Mouse (Mus musculus): ENCODE data around the gene M6pr. TPM values are rescaled to one million over a fixed set of nuclear protein-coding genes. Genes with fewer than 3 reads are reported as not detected.
A peak's percentile ranks its signal among the peaks of the same experiment; 100 is the strongest.

Gene M6pr
- total RNA-seq, 2 experiments from 2014 or later, result 51.8 to 52.1 TPM

DNA sequence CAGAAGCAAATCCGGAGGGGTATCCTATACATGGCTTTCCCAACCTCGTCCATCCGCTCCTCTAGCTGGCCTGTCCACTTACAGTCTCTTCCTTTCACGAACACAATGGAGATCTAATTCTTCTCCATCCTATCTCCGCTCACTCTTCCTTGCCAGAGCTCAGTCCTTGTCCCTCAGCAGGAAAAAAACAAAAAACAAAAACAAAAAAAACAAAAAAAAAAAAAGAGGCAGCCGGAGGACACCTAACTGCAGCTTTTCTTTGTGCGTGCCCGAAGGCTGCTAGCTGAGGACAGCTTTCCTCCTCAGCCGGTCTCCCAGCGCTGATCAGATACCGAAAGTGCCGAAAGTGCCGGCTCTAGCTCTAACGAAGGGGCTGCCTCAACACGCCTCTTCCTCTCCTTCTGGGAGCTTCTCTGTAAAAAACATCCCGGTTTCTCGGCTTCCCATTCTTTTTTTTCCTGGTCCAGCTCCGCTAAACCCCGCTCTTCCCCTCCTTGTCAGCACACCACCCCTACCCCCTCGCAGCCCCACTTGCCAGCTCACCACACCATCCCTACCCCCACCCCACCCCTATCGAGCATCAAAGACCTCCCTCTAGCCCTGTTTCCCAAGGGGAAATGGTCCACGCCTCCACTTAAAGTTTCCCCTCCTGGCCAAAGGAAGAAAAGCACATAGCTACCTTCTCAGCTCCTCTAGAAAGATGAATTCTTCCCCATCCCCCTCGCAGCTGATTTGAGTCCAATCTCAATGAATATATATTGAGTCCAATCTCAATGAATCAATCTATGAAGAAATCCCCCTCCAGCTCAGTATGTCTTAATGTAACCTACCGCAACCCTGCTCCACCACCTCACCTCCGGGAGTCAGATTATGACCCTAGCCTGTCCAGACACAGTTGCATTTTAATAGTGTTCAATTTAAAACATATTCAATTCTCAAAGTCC, 11.0 kb upstream of the M6pr start:
- peak; percentile 8 to 20 for DNase-seq
- intact Hi-C loops (cut with DNase I), result no loop called here

DNA sequence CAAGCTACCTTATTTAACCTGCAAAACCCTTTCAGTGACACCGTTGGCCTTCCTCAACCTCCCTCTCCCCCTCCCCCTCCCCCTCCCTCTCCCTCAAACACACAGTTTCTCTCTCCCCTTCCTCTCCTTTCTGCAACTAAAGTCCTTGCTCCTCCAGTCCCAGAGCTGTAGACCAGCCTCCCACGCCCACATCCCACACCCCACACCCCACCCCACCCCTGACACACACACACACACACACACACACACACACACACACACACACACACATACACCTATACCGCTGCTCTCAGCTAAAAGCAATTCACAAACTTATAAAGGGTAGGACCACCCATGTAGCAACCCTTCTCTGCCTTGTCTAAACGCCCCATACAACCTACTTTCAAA, 10.3 kb upstream of the M6pr start:
- DNase-seq, result no peak
- intact Hi-C loops (cut with DNase I), result no loop called here

DNA sequence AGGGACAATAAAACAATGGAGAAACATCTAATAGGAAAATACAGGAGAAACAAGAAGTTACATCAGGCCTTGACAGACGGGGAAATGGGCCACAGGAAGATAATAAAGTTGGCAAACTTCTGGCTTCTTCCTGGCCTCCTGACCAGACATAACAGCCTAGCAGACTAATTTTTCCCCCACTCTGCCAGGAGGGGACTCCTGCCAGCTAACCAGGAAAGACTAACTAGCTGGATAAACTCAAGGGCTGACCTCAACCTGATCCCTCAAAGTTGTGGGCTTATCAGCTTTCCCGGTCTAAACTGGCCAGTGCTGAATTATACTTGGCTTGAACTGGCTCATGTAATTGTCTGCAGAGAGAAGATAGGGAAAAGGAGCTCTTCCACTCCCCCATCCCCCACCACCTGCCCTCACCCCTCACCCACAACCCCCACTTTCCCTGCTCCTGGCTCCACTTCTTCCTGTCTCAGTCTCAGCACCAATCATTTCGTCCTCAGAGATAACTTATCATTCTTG, 8.8 kb upstream of the M6pr start:
- DNase-seq, result peak; percentile 5 to 20
- intact Hi-C loops (cut with DNase I), result loop anchor here (10.0 kb wide), 2 partner anchors 195 to 1035 kb away; no protein-coding TSS in a partner anchor

DNA sequence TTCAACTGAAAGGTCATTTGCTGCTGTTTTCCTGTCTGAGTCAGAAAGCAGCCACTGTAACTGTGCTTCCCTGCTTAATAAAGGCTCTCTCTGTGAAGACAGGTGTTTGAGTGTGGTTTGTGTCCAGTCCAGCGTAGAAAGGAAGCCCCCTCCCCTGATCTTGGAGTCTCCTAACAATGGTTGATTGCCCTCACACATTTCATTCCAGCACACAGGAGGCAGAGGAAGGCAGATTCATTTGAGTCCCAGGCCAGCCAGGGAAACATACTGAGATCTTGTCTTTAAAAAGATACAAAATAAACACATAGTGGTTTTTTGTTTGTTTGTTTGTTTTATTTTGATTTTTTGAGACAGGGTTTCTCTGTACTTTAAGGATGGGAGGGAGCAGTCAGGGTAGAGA, 6.4 kb upstream of the M6pr start:
- DNase-seq, result no peak
- intact Hi-C loops (cut with DNase I), result loop anchor here (10.0 kb wide), 2 partner anchors 197 to 1037 kb away; no protein-coding TSS in a partner anchor

DNA sequence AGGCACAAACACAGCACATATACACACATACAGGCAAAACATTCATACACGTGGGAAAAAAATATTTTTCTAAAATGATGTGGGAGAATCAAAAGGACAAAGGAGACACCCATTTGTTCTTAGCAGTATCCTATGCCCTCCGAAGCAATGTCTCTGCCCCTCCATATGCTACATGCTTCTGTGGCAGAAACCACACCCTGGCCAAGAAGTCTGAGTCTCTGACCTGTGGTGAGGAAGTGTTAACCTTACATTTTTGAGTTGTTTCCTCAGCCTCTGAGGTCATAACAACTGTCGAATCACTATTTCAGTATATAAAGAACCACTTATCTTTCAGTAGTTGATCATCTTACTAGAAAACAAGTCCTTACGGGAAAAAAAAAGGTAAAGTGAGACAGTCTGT, 5.9 kb upstream of the M6pr start:
- no peak for DNase-seq
- intact Hi-C loops (cut with DNase I), result loop anchor here (10.0 kb wide), 2 partner anchors 198 to 1038 kb away; no protein-coding TSS in a partner anchor

DNA sequence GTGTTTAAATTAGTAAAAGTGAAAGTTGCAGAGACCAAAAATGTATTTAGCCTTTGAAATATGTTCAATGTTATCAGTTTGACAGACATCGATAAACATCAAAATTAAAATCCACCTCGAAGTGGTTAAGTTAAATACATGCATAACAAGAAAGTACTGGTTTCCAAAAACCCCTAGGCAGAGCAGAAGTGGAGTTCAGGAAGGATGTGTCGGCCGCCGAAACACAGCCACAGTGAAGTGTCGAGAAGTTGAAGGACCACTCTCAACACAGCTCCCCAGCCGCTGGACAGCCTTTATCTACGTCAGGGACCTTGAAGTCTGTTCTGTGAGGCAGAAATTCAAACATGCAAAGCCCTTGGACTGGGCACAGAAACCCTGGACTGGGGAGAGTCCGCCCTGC, 5.0 kb upstream of the M6pr start:
- intact Hi-C loops (cut with DNase I), result loop anchor here (10.0 kb wide), 2 partner anchors 199 to 1039 kb away; no protein-coding TSS in a partner anchor
- no peak for DNase-seq

DNA sequence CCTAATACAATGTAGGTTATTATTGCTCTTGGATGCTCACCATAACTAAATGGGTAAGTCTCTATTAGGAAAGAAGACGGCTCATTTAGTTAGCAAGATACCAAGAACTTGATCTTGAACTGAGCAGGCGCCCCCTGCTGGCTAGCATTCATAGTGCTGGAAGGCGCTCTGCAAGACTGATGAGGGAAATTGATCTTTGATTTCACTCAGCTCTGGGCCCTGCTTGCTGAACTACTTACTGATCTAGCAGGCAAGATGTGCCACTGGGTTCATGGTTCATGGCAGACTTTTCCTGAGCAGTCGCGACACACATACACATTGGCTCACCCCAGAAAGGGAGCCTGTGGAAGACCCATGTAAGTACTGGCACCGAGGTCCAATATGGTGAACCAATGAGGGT, 4.2 kb upstream of the M6pr start:
- intact Hi-C loops (cut with DNase I), result loop anchor here (1.0 to 10.0 kb wide), 4 partner anchors 45 to 1040 kb away; no protein-coding TSS in a partner anchor
- peak; percentile 72 to 83 for DNase-seq

DNA sequence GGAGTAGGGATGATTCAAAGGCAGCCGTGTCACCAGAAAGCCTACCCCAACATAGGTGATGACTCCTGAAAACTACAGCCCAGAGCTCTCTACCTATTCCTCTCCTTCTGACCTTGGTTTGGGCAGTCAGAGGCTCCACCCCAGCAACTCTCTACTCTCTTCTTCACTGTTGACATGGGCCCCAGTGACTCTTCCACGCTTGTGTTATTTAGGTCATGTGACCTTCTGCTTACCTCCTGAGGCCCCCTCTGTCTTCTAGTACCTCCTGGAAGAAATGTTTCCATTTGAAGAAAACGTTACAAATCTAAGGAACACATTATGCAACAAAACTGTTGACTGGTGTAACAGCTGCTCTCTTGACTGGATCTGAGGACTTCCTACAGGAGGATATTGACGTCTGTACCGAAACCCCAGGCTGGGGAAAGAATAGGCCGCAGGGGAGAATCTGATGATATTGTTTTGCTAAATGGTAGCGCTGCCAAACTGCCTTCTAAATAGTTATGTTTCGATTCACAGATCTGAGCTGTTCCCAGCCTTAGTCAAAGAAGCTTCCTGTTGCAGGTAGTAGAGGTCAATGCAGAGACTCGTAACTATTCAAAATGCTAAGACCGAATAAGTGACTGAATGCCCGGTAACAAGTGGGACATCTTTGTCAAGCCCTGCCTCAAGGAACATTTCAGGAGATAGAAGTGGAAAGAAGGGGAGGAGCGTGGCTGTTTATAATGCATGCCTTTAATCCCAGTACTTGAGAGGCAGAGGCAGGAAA, 3.5 kb upstream of the M6pr start:
- DNase-seq, result no peak
- intact Hi-C loops (cut with DNase I), result loop anchor here (1.0 to 10.0 kb wide), 4 partner anchors 46 to 1040 kb away; no protein-coding TSS in a partner anchor

DNA sequence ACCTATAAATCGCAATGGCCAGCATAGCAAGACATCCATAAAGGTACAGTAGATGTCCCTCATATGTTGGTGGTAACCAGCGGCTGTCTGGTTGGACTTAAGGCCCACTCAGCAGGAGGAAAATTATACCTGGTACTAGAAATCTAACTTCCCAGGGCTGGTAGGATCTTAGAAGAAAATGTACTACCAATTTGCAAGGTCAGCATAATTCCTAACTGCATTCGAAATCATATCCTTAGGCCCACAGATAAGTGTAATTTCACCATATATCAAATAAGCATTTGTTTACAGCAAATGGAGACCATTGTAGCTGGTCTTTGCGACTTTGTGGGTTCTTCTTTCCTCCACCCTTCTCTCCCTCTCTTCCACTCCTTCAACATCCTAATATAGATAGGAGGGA, 1.8 kb upstream of the M6pr start:
- intact Hi-C loops (cut with DNase I), result loop anchor here (10.0 kb wide), 2 partner anchors 202 to 1042 kb away; no protein-coding TSS in a partner anchor
- DNase-seq, result no peak

DNA sequence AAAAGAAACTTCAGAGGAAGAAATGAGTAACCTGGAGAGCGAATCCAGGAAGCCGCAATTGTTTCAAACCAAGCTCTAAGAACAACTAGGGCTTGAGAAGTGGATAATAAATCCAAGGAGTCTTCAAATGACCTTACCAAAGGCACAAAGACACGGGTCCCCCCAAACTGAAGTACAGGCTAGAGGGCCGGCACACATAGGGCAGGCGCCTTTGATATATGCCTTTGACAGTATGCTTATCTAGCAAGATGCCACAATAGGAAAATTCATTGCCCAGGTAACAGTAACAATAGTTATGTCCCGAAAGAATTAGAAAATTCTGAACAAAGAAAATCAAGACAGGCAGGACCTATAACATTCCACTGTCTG, 400 bp upstream of the M6pr start:
- intact Hi-C loops (cut with DNase I), result loop anchor here (2.0 to 10.0 kb wide), 4 partner anchors 31 to 1043 kb away; no protein-coding TSS in a partner anchor
- no peak for DNase-seq

DNA sequence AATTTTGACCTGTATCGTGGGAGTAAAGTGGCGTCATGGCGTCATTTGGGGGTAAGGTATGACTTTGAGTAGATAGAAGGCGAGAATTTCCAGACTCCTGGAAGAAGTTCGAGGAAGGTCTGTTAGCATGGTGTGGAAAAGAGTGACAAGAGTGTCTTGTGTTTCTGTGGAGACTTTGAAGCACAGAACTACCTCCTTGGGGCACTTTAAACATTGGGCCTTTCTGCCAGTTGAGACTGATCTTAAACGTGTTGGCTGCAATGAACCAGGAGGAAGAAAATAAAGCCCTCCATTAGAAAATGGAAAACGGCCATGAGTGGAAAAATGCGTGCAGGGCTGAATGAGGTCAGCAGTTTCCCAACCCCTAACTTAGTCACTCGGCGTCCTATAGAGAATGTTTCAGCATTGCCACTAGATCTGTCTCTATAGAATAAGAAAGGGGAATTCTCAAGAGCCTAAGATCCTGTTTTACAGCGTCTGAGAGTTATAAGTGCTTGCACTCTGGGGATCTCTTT, 983 bp downstream of the M6pr start:
- intact Hi-C loops (cut with DNase I), result loop anchor here (2.0 to 10.0 kb wide), 4 partner anchors 29 to 1045 kb away; no protein-coding TSS in a partner anchor
- DNase-seq, result peak in 1 of 2 experiments; percentile 10

DNA sequence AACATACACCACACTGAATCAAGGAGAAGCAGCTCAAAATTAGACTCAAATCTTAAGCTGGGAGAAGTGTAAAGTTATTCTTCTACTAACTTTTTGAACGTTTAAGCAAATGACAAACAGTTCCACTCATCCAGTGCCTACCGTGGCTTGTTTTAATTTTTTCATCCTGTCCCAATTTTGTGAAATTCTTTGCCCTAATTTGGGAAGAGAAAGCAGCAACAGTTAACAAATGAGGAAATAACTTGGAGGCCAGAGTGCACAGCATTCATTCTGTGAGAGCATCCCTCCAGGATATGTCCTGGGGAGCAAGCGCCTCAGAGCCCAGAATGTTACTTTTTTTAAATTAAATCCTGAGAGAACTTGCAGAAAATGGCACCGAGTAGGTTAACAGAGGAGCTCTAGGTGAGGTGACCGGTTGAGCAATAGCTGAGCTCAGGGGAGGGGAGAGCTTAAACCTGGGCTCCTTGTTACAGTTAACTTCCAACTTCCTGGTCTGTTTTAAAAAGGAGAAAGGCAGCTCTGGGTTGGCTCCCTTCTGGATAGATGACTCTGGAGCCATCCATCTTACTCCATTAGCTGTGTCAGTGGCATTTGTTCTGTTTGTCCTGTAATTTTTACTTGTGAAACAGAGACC, 1.8 kb downstream of the M6pr start:
- intact Hi-C loops (cut with DNase I), result no loop called here

DNA sequence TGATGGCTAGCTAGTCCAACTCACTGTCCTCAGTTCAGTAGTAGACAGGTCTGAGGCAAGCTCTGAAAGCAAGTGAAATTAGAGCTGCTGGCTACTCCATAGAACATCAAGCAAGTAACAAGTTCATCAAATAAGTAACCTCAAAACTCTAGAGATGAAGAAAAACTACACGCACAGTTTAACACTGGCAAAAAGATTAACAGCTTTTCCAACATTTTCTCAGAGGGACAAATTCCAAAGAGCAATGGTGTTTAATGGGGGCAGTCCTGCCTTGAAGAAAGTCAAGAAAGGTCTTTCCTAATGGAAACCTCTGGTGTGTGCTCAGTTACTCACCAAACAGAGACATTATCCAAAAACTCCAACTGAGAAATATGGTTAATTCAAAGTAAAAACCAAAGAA, 10.2 kb downstream of the M6pr start:
- intact Hi-C loops (cut with DNase I), result no loop called here
- DNase-seq, result no peak

More for the DNA sequence above, 1.8 kb downstream of the M6pr start:
- no peak for DNase-seq

DNA sequence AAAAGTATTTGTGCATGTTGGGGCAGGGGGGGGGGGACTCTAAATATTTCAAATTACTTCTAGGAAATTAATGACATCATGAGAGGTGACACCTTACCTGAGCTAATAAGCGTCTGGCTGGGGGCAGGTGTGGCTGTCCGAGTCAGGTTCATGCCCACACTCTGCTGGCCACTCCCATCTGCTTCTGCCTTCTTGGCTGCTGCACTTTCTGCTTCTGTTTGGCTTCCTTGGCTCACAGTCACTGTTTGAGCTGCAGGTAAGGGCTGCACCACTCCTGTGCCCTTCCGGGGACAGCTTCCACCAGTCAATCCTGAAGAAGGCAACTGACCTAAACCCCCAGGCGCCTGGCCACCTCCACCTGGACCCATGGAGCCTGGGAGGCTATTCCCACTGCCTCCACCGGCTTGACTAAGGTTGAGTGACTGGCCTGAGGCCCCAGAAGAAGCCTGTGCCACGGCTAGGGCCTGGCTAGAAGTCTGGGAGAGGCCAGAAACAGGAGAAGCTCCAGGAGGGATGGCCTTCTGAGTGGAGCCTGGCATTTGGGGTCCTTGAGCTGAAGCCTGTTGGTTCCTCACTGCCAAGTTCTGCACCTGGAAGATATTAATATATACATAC, 16.9 kb downstream of the M6pr start:
- intact Hi-C loops (cut with DNase I), result no loop called here
- no peak for DNase-seq

DNA sequence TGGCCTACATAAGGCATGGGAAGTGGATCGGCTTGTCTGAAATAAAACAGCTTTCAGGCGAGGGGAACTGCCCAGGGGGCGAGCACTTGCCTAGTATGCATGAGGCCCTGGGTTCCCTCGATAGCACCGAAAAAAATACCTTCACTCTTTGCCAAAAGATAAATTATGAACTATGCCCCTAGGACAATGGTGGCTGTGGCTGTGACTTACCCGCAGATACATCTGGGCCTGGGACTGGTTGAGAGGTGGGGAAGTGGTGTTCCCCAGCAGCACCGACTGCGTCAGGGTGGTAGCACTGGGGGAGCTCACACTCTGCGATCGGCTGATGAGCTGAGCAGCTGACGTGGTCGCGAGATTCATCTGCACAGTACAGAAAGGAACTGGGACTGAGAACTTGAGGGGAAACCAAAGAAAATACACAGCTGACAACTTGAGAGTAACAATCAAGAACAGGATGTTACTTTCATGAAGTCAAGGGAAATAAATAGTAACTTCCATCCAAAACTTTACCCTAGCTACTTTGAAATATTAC, 24.6 kb downstream of the M6pr start:
- intact Hi-C loops (cut with DNase I), result no loop called here
- DNase-seq, result no peak

DNA sequence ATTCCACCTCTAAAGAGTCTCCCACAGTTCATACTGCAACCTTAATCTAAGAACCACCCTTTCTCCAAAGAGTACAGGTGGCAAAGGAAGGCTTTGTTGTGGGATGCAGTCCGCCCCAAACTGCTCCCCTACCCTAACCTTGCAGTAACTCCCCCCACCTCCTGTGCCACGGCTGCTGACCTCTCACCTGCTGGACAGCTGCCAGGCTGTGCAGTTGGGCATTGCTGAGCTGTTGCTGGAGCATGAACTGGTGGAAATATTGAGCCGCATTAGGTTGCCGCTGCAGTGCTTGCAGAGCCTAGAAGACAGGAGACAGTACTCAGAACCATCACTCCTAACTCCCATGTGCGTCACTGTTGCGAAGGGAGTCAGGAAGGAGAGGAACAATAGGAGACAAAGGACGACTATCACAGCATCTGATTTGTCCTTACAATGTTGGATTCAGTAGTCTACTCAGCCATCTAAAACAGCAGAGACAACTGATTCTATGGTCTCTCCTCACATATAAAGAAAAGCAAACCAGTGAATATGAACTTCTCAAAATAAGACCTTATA, 26.3 kb downstream of the M6pr start:
- no peak for DNase-seq
- intact Hi-C loops (cut with DNase I), result loop anchor here (5.0 kb wide), 1 partner anchor 57 kb away; no protein-coding TSS in a partner anchor

DNA sequence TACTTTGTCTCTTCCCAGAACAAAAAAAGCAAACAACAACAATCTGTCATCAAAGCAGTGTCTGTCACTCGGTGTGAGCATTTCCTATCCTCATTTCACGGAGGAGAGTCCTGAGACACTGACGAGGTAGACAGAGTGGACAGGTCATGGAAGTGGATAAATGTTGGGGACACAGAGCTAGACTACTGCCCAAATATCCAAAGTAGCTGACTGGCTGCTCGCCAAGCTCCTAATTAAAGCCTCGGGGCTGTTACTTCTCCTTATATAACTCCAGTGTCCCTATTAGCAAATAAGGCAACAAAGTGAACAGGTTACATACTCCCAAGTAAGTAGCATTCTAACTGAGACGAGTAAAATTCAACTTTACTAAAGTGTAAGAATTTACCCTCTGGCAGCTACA, 29.0 kb downstream of the M6pr start:
- intact Hi-C loops (cut with DNase I), result loop anchor here (5.0 kb wide), 1 partner anchor 55 kb away; no protein-coding TSS in a partner anchor

DNA sequence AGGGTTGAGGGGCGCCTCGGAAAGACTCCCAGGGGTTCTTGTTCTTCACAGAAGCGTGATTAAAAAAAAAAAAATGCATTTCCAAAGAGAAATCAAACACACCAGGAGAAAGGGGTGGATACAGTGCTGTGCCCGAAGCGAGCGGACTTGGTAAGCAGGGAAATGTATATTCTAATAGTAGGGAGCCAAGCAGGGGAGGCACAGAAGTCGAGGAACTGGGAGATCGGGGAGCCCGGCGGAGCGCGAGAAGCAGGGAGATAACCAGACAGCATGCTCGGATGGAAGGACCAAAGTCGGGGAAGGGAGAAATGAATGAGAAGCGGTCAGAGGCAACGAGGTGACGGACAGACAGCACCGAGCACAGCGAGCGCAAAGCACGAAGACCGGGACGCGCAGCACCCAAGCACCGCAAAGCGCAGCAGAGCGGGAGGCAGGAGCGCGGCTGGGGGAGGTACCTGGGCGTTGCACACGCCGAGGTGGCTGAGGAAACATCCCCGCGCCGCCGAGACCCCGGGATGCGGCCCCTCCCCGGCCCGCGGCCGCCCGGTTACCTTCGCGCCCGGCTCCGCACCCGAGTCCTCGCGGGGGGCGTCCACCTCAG, 30.6 kb downstream of the M6pr start:
- intact Hi-C loops (cut with DNase I), result loop anchor here (2.0 to 5.0 kb wide), 2 partner anchors 30 to 53 kb away; partner anchors contain the start of gene M6pr
- peak; percentile 64 to 69 for DNase-seq

More for the DNA sequence above, 29.0 kb downstream of the M6pr start:
- DNase-seq, result peak; percentile 23 to 28

Data from heart, postnatal 10 days (tissue).